Mouse (Mus musculus): ENCODE measurements around the gene Col18a1.

Gene Col18a1

DNA sequence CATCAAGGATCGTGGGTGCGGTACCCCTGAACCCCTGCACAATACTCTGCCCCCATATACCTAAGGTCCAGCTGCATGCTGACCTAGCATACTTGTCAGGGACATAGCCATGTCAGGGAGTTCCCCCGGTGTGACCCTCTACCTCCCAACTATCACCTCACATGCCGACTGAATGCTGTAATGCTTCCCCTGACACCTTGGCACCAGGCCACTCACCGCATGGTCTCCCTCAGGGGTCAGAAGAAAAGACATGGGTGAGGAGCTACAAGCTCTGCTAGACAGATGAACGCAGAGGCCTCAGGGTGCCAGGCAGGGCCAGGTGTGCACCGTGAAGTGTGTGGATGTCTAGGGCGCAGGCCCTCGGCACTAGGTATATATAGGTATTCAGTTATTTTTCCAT, 56.3 kb downstream of the Col18a1 start:
- CTCF ChIA-PET: no interaction called here

DNA sequence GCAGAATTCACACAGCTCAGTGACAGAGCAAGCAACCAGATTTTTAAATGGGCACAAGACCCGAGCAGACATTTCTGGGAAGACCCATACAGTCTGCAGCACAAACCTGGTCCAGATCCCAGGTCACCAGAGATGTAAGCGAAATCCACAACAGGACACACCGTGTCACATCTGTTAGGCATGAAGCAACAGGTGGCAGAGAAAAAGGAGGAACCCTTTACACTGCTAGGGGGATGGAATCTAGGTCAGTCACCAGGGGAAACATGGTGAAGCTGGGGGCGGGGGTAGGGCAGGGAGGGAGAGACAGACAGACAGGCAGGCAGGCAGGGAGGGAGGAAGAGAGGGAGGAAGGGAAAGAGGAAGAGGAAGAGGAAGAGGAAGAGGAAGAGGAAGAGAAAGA, 58.2 kb downstream of the Col18a1 start:
- CTCF ChIA-PET: no interaction called here

DNA sequence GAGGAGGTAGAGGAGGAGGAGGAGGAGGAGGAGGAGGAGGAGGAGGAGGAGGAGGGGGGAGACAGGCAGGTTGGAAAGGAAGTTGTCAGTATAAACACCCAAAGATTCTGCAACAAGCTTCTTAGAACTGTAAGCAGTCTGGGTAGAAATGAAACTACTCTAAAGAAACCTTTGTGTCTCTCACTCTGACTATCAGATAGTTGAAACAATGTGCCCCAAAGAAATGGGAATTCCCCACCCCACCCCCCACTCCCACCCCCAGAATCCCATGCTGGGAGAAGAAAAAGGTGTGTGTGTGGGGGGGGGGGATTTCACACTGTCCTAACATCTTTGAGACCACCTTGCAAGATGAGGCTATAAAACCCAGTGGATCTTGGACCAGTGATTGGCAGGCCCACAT, 62.0 kb downstream of the Col18a1 start:
- CTCF ChIA-PET: no interaction called here

DNA sequence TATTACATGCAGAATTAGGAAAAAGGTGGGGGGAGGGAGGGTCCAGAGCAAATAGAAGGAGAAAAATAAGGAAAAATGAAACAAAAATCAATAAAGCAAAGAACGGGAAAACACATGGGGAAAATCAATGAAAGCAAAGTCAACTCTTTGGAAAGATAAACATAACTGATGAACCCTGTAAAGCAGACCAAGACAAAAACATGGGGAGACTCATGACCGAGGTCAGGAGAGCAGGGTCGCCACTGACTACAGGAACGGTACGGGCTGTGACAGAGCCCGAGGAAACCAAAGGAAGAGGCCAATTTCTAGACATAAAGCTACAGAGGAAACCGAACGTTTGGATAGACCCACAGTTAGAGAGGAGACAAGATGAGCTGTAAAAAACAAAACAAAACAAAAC, 62.7 kb downstream of the Col18a1 start:
- CTCF ChIA-PET: no interaction called here

DNA sequence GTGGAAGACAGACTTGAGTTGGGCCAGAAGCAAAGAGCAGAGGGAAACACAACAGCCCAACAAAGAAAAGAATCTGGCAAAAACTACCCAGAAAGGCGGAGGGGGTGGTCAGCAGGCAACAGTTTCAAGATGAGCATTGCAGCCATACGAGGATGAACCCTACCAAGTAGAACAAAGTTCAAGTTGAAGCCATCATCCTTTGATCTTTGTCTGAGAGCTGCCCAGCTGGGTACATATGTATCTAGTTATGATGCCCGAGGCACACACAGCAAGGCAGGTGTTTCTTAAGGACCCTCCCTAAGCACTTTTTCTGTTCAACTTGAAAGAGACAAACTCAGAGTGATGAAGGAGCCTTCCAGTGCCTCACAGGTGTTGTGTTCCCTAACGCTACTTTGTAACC, 66.6 kb downstream of the Col18a1 start:
- CTCF ChIA-PET: no interaction called here

DNA sequence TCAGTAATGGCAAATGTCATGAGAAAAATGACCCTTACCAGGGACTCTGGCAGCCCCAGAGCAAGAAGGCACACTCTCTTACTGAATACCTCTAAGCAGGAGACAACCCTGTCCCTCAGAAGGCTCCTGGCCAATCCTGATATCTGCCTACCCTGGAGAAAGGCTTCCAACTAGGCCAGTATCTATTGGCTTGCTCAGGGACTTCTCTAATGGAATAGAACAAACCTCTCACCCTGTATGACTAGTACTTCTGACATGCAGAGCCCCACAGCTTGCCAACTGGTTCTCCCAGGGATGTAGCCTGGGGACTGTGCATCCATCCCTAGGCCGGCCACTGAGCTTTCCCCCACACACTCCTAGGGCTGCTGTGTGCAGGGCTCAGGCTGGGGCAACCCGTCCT, 67.7 kb downstream of the Col18a1 start:
- CTCF ChIA-PET: no interaction called here

DNA sequence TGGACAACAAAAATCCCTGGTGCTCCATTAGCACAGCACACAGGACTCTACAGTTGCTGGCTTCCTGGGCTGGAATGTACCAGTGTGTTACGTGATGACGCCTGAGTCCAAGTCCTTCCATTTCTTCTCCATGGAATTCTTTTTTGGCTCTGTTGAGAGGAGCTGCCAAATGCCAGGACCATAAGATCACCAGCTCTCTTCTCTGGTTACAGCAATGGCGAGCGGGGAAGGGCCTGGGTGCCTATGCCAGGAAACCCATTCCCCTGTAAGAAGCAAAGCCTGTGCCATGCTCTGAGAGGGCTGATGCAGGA, 68.5 kb downstream of the Col18a1 start:
- CTCF ChIA-PET: no interaction called here

DNA sequence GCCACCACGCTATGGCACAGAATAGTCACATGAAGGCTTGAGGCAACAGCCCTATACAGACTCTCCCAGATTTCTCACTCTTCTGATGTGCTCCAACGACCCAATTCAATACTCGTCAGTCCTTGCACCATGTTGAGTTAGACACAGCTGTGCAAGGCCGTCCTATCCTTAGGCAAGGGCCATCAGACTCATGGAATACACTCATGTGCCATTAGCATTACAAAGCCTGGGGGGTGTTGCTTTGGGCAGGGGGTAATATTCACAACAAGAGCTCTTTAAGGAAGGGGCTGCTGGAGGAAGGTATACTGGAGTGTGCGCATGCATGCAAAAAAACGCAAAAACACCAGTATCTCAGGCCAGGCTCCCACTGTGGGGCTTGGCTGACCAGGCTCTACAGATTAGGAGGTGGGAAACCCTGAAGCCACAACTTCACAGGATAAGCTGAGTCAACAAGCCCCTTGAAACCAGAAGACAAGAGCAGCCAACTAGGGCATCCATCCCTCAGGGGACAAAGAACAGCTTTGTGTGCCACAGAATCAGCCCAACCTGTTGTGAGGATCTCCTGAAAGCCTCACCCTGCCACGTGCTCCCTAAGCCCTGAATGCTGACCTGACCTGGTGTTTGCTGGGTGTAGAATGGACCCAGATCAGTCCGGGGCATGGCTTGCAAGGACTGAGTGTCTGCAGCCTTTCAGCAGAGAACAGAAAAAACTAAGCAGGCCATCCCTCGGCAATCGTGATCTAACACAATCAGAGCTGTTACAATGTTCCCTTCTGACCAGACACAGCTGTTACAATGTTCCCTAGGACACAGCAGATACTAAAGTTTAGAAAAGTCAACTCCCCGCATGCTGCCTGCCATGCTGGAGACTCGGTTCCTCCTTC, 69.1 kb downstream of the Col18a1 start:
- CTCF ChIA-PET: no interaction called here

DNA sequence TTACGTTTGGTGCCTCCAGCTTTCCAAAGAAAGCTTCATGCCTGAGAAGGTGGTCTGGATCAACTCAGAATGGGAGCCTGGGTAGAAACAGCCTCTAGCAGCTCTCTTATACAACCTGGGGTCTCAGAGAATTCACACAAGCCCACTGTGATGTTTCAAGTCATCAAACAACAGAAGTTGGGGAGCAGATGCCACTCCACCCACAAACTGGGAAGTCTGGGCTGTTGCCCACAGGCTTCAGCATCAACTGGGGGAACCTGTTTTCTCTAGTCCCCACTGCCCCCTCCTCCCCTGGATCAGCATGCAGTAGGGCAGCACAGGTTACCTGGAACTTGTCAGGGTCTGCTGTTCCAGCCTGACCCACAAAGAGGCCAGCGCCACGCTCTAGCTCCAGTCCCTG, 70.7 kb downstream of the Col18a1 start:
- CTCF ChIA-PET: no interaction called here

DNA sequence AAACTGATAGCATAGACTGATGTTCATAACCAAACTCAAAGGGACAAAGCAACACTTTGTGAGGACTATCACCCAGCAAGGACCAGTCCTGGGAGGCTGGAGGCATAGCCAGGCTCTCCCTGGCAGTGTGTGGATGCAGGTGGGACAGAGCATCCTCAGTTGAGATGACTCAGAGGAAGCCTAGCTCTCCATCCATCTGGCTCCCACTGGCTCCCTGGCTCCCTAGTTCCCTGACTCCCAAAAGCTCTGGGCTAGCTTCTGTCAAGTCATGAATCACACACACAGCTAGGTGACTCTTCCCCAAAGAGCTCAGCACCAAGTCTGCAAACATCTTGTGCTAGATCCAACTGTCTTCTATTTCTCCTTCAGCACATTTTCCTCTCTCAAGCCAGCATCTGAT, 72.5 kb downstream of the Col18a1 start:
- CTCF ChIA-PET: no interaction called here

DNA sequence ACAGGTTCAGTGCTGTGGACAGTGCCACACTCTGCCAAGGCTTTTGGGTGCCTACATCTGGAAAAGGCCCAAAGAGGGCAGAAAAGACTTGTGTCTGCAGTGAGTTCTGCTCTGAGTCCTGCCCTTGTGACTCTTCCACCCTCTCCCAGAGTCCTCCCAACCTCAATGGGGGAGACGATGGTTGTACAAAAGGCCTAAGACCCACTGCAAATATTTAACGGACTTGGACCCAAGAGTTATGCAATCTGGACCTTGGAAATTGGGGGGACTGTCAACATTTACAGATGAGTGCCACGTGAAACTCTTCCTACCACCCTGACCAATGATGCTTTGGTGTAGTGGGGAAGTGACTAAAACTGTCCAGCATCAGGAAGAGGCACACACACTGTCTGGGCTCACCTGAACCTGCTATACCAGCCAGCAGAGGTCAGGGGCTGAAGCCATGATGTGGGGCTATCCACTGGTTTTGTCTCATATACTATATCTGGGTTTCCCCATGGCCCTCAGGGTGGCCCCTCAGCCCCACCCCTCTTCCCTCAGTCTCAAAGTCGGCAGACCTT, 74.7 kb downstream of the Col18a1 start:
- CTCF ChIA-PET: no interaction called here

DNA sequence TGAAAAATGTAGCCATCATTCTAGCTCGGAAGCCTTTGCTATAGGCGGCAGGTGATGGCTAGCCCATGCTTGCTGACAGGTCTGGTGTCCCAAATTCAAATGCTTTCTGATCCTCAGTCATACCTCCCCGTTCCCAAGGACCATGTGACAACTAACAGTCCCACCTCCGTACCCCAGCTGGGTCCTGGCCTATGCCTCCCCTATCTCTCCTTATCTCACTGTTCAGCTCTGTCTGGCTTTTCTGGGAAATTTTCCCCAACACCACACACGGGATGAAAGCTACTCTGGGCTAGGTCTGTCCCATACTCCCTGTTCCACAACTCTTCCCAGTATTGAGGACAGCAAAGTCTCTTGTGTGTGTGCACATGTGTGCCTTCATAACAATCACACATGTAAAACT, 76.3 kb downstream of the Col18a1 start:
- CTCF ChIA-PET: no interaction called here

DNA sequence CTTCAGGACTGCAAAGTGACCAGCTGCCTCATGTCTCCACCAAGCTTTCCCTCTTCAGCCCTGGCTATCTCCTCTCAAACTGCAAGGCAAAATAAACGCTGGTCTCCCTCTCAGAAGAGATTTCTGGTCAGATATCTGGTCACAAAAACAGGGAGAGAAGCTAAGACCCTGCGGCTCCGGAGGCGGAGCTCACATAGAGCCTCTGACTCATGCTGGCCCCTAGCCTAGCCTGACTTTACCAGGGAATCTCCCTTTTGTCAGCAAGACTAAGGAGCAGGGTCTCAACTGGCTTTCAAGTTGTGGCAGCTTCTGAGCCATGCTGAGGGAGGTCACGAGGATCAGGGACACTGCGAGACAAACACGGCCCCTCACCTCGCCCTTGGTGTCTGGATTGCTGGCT, 77.0 kb downstream of the Col18a1 start:
- CTCF ChIA-PET: no interaction called here

DNA sequence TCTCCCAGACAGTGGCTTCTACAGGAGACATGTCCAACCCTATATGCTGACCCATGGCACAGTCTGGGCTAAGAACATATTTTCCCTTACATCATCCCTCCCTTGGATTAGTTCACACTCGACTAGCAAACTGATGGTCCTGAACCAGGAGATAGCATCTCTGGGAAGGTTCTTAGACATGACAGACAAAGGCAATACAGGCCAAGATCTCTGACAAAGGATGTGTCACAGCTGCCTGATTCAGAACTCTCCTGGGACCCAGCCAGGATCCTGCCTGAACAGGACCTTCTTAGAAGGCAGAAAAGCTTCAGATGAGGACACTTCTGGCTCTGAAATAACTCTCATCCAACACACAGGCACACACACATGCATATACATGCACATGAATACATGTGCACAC, 81.8 kb downstream of the Col18a1 start:
- CTCF ChIA-PET: no interaction called here

DNA sequence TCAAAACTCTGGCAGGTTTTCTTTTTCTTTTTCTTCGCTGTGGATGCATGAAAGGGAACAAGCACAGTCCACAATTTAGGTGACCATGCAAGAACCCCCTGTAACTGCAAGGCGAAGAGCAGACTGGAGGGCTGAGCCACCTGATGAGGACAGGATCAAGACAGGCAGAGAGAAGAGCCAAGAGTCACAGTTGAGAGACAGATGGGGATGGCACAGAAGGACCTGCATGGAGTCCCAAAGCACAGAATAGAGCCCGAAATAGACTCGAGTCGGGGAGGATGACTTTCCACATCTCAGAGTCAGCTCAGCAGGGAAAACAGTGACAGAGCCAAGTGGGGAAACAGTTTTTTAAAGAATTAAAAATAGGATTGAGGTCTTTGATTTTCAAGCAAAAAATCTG, 83.4 kb downstream of the Col18a1 start:
- CTCF ChIA-PET: no interaction called here

DNA sequence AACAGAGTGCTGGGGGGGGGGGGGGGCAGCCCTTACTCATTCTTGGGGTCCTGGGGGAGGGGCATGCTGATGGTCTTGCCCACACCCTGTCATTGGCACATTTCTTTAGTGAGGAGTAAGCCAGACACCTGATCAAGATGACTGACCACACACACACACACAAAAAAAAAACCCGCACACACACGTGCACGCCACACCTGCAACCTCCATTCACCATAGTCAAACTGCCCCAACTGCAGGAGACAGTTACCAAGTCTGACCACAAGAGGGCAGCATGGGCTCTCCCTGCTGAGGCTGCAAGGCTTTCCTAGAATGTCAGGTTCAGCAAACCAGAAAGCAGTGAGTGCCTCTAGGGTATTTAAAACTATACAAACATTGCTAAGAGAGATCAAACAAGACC, 83.9 kb downstream of the Col18a1 start:
- CTCF ChIA-PET: no interaction called here

DNA sequence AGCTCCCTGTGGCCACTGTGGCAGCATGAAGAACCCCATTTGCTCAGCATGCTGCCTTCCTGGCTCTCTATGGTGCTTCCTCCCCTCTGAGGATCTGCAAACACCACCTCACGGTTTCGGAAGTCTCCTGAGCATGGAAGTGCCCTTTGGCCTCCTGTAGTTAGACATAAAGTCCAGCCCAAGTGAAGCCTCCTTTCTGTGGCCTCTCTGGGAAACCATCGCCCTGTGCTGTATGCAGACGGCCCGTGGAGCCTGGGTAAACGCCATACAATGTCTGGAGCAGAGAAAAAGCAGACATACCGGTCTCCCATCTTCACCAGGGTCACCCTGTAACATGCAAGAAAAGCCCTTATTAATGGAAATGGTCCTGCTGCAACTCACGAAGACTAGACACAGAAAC, 87.4 kb downstream of the Col18a1 start:
- CTCF ChIA-PET: no interaction called here

DNA sequence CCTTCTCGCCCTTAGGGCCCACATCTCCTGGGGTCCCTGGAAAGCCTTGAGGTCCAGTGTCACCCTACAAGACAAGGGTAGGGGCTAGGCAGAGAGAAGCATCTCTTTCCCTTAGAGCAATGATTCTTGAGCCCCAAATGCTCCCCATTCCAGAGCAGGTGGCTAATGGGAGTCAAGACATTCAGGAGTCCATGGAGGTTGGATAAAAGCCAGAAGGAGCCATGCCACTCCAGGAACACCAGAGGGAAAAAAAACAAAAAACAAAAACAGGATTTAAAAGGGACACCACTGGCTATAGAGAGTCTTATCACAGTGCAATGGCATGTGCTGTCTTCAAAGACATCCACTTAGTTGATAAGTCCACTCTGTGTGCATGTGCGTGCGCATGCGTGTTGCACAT, 87.9 kb downstream of the Col18a1 start:
- CTCF ChIA-PET: no interaction called here

DNA sequence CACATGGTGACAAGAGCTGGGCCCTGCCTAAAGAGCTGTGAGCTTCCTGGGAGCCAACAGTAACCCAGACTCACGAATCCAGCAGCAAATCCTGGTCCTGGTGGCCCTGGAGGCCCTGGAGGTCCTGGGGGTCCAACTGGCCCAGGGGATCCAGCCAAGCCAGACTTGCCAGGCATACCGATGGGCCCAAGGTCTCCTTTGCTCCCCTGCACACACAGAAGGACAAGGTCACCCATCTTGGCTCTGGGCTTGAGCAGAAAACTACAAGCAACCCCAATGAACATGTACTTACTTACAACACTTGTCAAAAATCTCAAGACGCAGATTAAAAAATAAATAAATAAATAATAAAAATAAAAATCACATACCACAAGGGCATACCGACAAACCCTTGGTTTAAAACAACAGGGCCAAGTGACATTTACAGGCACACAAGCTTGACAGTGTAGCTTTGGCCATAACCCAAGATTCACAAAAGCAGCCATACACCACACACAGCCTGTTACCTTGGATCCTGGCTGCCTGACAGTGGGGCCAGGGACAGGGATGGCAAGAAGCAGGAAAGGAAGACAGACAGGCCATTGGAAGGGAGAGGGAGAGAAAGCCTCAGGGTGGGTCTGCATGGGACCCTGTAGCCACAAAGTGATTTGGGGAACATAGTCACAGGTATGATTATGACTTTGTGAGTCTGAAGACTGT, 91.9 kb downstream of the Col18a1 start:
- CTCF ChIA-PET: interaction anchor here (0.6 kb wide), 1 partner anchor 304 kb away, joined by 5 read pairs; no protein-coding TSS in a partner anchor

DNA sequence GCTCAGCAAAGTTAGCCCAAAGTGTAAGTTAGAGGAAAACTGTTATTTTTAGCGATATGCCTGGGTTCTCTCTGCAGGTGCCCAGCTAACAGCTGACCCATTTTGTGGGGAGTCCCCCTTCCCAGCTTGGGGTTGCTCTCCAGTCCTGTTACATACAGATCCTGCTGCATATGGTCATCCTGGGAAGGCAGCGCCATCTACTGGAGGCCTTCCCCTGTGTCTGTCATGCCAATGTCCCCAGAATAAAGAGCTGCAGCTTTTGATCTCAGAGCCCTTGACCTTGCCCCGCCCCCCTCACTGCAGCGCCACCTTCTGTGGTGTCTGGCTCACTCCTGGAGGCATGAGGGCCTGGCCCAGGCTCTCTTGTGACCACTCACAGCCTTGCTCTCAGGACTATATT, 96.3 kb downstream of the Col18a1 start:
- CTCF ChIA-PET: interaction anchor here (0.6 kb wide), 1 partner anchor 110 kb away, joined by 3 read pairs; no protein-coding TSS in a partner anchor

DNA sequence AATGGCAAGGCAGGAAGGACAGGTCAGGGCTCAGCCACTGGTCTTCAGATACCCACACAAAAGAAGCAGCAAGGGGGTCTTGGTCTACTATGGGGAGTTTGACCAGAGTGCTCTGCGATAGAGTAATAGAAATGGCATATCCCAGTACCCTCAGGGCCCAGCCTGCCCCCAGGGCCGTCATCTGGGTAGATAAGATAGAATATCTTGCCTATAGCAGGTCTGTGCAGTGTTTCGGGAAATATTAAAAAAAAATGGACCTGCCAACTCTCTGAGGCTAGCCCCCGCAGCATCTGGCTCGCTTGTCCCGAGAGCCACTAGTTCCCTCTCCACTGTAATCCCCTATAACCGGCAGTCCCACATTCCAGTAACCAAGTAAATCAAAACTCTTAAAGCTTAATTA, 97.9 kb downstream of the Col18a1 start:
- CTCF ChIA-PET: no interaction called here

DNA sequence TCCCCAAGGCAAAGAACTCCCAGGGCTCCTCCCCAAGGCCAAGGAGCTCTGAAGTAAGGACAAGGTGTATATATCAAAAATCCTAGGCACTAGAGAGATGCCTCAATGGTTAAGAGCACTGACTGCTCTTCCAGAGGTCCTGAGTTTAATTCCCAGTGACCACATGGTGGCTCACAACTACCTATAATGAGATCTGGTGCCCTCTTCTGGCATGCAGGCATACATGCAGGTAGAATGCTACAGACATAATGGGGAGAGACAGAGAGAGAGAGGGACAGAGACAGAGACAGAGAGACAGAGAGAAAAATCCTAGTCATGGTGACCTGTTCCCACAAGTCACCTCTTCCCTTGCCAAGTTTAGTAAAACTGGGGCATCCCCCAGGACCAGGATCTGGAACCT, 101.7 kb downstream of the Col18a1 start:
- CTCF ChIA-PET: no interaction called here

DNA sequence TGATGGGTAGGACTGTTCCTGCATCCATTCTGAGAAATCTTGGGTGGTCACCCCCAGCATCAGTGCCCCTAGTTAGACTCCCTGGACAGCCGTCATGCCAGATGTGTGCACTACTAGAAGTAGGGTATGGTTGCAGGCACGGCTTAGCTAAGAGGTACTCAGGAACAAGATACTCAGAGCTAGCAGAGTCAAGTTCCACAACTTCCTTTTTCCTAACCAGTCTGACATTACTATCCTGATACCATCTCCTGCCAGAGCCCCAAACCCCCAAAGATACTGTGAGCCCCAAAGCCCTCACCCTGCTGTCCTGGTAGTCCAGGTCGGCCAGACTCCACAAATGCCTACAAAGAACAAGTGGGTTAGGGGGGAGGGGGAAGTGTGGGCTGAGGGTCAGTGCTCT, 102.1 kb downstream of the Col18a1 start:
- CTCF ChIA-PET: no interaction called here
